Mouse (Mus musculus) hindbrain, embryonic 15.5 days (tissue): ENCODE measurements at regions not wholly inside any gene's neighbourhood (a gene's known extent, or its start where the extent isn't known, plus 50 kb on each side); places are given as distances from the start of the nearest gene placed in this dataset.

Source experiments
- ATAC-seq: fragments of 200-750 bp; cut with Nextera tagmentation; 2 replicates; pipeline ENCODE4 v1.8.0; 2017; ENCODE audit warnings: low read depth, moderate number of reproducible peaks, moderate TSS enrichment; ENCODE audit not compliant: low FRiP score
- H3K27ac ChIP-seq: fragments of 300-500 bp; sonication (generic); replicated peaks from 2 replicates; pipeline ENCODE4 v1.5.1; 2015; ENCODE audit warnings: mild to moderate bottlenecking, inconsistent platforms
- H3K27me3 ChIP-seq: fragments of 300-500 bp; sonication (generic); 2 replicates; pipeline ENCODE4 v1.6.1; 2015; ENCODE audit warnings: control low read depth, inconsistent platforms
- H3K36me3 ChIP-seq: fragments of 300-500 bp; sonication (generic); 2 replicates; pipeline ENCODE4 v1.6.1; 2015; ENCODE audit warnings: control low read depth, inconsistent platforms
- H3K4me1 ChIP-seq: fragments of 300-500 bp; sonication (generic); replicated peaks from 2 replicates; pipeline ENCODE4 v1.6.1; 2015; ENCODE audit warnings: control low read depth, inconsistent platforms
- H3K4me2 ChIP-seq: fragments of 300-500 bp; sonication (generic); 2 replicates; pipeline ENCODE4 v1.6.1; 2015; ENCODE audit warnings: moderate library complexity, mild to moderate bottlenecking, inconsistent platforms
- H3K4me3 ChIP-seq: fragments of 300-500 bp; sonication (generic); 2 replicates; pipeline ENCODE4 v1.5.1; 2015; ENCODE audit warnings: mild to moderate bottlenecking, inconsistent platforms
- H3K9ac ChIP-seq: fragments of 300-500 bp; sonication (generic); 2 replicates; pipeline ENCODE4 v1.6.1; 2015; ENCODE audit warnings: inconsistent platforms
- H3K9me3 ChIP-seq: fragments of 300-500 bp; sonication (generic); 2 replicates; pipeline ENCODE4 v1.6.1; 2016; ENCODE audit warnings: control low read depth, inconsistent platforms
- WGBS: fragments of 180-500 bp; shearing (Covaris S2); methylation state at CpG from one replicate; pipeline ENCODE4 v1.1.7; 2015; 5-methylcytosine and 5-hydroxymethylcytosine counted together

GRCm38 (mm10) chr8:127715097-127715496 lies 643.3 kb upstream of the Nrp1 start:
- WGBS = 94% methylated on average over 1 of the region's 1 CpGs
- Histone ChIP-seq H3K4me3 (no peak overlapping the region), H3K27me3 (no peaks in the 10 kb centered on the region), H3K36me3 (no peaks in the 10 kb centered on the region), H3K4me1 (peaks cover 1% of the 10 kb centered on the region), H3K9ac (no peak overlapping the region), H3K27ac (no peak overlapping the region), H3K9me3 (no peaks in the 10 kb centered on the region), H3K4me2 (no peak overlapping the region)
- ATAC-seq = no peak

- Histone ChIP-seq H3K9me3 (no peaks in the 10 kb centered on the region), H3K4me3 (no peak overlapping the region), H3K27ac (no peak overlapping the region), H3K4me2 (no peak overlapping the region), H3K9ac (no peak overlapping the region), H3K36me3 (no peaks in the 10 kb centered on the region), H3K27me3 (no peaks in the 10 kb centered on the region), H3K4me1 (peaks cover 13% of the 10 kb centered on the region)
- no peak for ATAC-seq
Measured at GRCm38 (mm10) chr8:127717969-127718368, 640.4 kb upstream of the Nrp1 start.

GRCm38 (mm10) chr8:127719881-127720280 lies 638.5 kb upstream of the Nrp1 start:
- Histone ChIP-seq H3K9ac (no peak overlapping the region), H3K4me2 (no peak overlapping the region), H3K27me3 (no peaks in the 10 kb centered on the region), H3K4me3 (no peak overlapping the region), H3K36me3 (no peaks in the 10 kb centered on the region), H3K27ac (no peak overlapping the region; the same call in 1 of the 2 replicates), H3K4me1 (peaks cover 13% of the 10 kb centered on the region), H3K9me3 (no peaks in the 10 kb centered on the region)
- 26% methylated on average over 6 of the region's 6 CpGs for WGBS
- no peak for ATAC-seq

GRCm38 (mm10) chr8:127720593-127721290 lies 637.7 kb upstream of the Nrp1 start:
- Histone ChIP-seq H3K36me3 (no peaks in the 10 kb centered on the region), H3K27ac (no peak overlapping the region; the same call in 1 of the 2 replicates), H3K9me3 (no peaks in the 10 kb centered on the region), H3K4me2 (0 out of 2 replicates have a peak overlapping the region, but pooled peaks have one; percentile 6), H3K9ac (no peak overlapping the region), H3K27me3 (no peaks in the 10 kb centered on the region), H3K4me3 (no peak overlapping the region), H3K4me1 (peaks cover 13% of the 10 kb centered on the region)
- ATAC-seq = no peak
- 32% methylated on average over 6 of the region's 6 CpGs for WGBS

- no peak for ATAC-seq
- Histone ChIP-seq H3K4me1 (peaks cover 13% of the 10 kb centered on the region), H3K36me3 (no peaks in the 10 kb centered on the region), H3K27ac (no peak overlapping the region), H3K4me2 (no peak overlapping the region), H3K27me3 (no peaks in the 10 kb centered on the region), H3K9ac (no peak overlapping the region), H3K4me3 (no peak overlapping the region), H3K9me3 (no peaks in the 10 kb centered on the region)
- WGBS = 33% methylated on average over 1 of the region's 1 CpGs
Measured at GRCm38 (mm10) chr8:127721624-127722023, 636.8 kb upstream of the Nrp1 start.

- no peaks in the 10 kb centered on the region for H3K36me3 ChIP-seq
- H3K9me3 ChIP-seq = no peaks in the 10 kb centered on the region
- no peak overlapping the region for H3K4me3 ChIP-seq
- ATAC-seq = no peak
- 96% methylated on average over 3 of the region's 3 CpGs for WGBS
- H3K27me3 ChIP-seq = no peaks in the 10 kb centered on the region
- H3K4me2 ChIP-seq = no peak overlapping the region
- no peak overlapping the region for H3K9ac ChIP-seq
- H3K27ac ChIP-seq = no peak overlapping the region
- H3K4me1 ChIP-seq = no peaks in the 10 kb centered on the region
Measured at GRCm38 (mm10) chr8:127734059-127734458, 624.3 kb upstream of the Nrp1 start.

GRCm38 (mm10) chr8:127742236-127742635 lies 616.2 kb upstream of the Nrp1 start:
- no peak overlapping the region for H3K27ac ChIP-seq
- no peak overlapping the region for H3K4me3 ChIP-seq
- 77% methylated on average over 6 of the region's 6 CpGs for WGBS
- H3K36me3 ChIP-seq = no peaks in the 10 kb centered on the region
- no peak overlapping the region for H3K9ac ChIP-seq
- H3K4me2 ChIP-seq = no peak overlapping the region
- no peaks in the 10 kb centered on the region for H3K9me3 ChIP-seq
- H3K27me3 ChIP-seq = no peaks in the 10 kb centered on the region
- no peaks in the 10 kb centered on the region for H3K4me1 ChIP-seq
- ATAC-seq = no peak

- no peak overlapping the region for H3K4me3 ChIP-seq
- no peaks in the 10 kb centered on the region for H3K9me3 ChIP-seq
- no peaks in the 10 kb centered on the region for H3K36me3 ChIP-seq
- no peak overlapping the region for H3K4me2 ChIP-seq
- no peak overlapping the region for H3K27ac ChIP-seq
- H3K9ac ChIP-seq = no peak overlapping the region
- no peaks in the 10 kb centered on the region for H3K27me3 ChIP-seq
- no peaks in the 10 kb centered on the region for H3K4me1 ChIP-seq
- no peak for ATAC-seq
- WGBS = 92% methylated on average over 4 of the region's 4 CpGs
Measured at GRCm38 (mm10) chr8:127745221-127745620, 613.2 kb upstream of the Nrp1 start.

GRCm38 (mm10) chr8:127746456-127746855 lies 611.9 kb upstream of the Nrp1 start:
- Histone ChIP-seq H3K4me3 (no peak overlapping the region), H3K4me1 (no peaks in the 10 kb centered on the region), H3K27me3 (no peaks in the 10 kb centered on the region), H3K27ac (no peak overlapping the region), H3K36me3 (no peaks in the 10 kb centered on the region), H3K9ac (no peak overlapping the region), H3K9me3 (no peaks in the 10 kb centered on the region), H3K4me2 (no peak overlapping the region)
- no peak for ATAC-seq
- WGBS = 85% methylated on average over 8 of the region's 8 CpGs

GRCm38 (mm10) chr8:127752871-127753270 lies 605.5 kb upstream of the Nrp1 start:
- Histone ChIP-seq H3K4me2 (no peak overlapping the region), H3K4me1 (no peaks in the 10 kb centered on the region), H3K9ac (no peak overlapping the region), H3K27me3 (no peaks in the 10 kb centered on the region), H3K27ac (no peak overlapping the region), H3K9me3 (no peaks in the 10 kb centered on the region), H3K36me3 (no peaks in the 10 kb centered on the region), H3K4me3 (no peak overlapping the region)
- no peak for ATAC-seq
- 85% methylated on average over 5 of the region's 5 CpGs for WGBS

GRCm38 (mm10) chr8:127753793-127754565 lies 604.4 kb upstream of the Nrp1 start:
- no peaks in the 10 kb centered on the region for H3K27me3 ChIP-seq
- H3K27ac ChIP-seq = no peak overlapping the region
- no peak overlapping the region for H3K9ac ChIP-seq
- H3K4me1 ChIP-seq = no peaks in the 10 kb centered on the region
- no peaks in the 10 kb centered on the region for H3K9me3 ChIP-seq
- no peak overlapping the region for H3K4me2 ChIP-seq
- 82% methylated on average over 5 of the region's 5 CpGs for WGBS
- no peak for ATAC-seq
- no peak overlapping the region for H3K4me3 ChIP-seq
- no peaks in the 10 kb centered on the region for H3K36me3 ChIP-seq

GRCm38 (mm10) chr8:127757396-127757795 lies 601.0 kb upstream of the Nrp1 start:
- 83% methylated on average over 2 of the region's 2 CpGs for WGBS
- no peaks in the 10 kb centered on the region for H3K36me3 ChIP-seq
- no peaks in the 10 kb centered on the region for H3K9me3 ChIP-seq
- no peak overlapping the region for H3K4me2 ChIP-seq
- H3K27ac ChIP-seq = no peak overlapping the region
- no peak overlapping the region for H3K9ac ChIP-seq
- H3K27me3 ChIP-seq = no peaks in the 10 kb centered on the region
- H3K4me3 ChIP-seq = no peak overlapping the region
- no peaks in the 10 kb centered on the region for H3K4me1 ChIP-seq
- ATAC-seq = no peak
